Mouse (Mus musculus) MEL (cell line): ENCODE data around the gene Fam129a.

ENCODE experiments used
- CTCF ChIP-seq, 3 experiments: IDR thresholded peaks in 2 of 3; conservative IDR thresholded peaks in 1 of 3; 2 replicates each; pipeline ENCODE4 v1.5.1; 2011 to 2012; ENCODE audit warnings: low read length in 3 of 3, low read depth in 2 of 3, mild to moderate bottlenecking in 2 of 3, improper control_type of control experiment in 1 of 3, inconsistent platforms in 1 of 3, mixed read lengths in 1 of 3, moderate library complexity in 1 of 3; ENCODE audit not compliant: control insufficient read depth in 1 of 3, insufficient read depth in 1 of 3, poor library complexity in 1 of 3, severe bottlenecking in 1 of 3
- HCFC1 ChIP-seq: IDR thresholded peaks from 2 replicates; pipeline ENCODE4 v1.6.1; 2012; ENCODE audit warnings: low read depth, mild to moderate bottlenecking, inconsistent platforms, low read length, improper control_type of control experiment, moderate library complexity
- MAFK ChIP-seq: IDR thresholded peaks from 2 replicates; pipeline ENCODE4 v1.6.1; 2011; ENCODE audit warnings: low read depth, mild to moderate bottlenecking, low read length, improper control_type of control experiment, borderline replicate concordance
- MEF2A ChIP-seq: IDR thresholded peaks from 2 replicates; pipeline ENCODE4 v1.6.1; 2014; ENCODE audit warnings: low read depth, mild to moderate bottlenecking, inconsistent platforms, low read length, improper control_type of control experiment; ENCODE audit not compliant: poor library complexity, insufficient replicate concordance, severe bottlenecking; ENCODE audit errors: extremely low read depth
- NRF1 ChIP-seq: IDR thresholded peaks from 2 replicates; pipeline ENCODE4 v1.6.1; 2014; ENCODE audit warnings: low read depth, mild to moderate bottlenecking, inconsistent platforms, low read length, improper control_type of control experiment, moderate library complexity; ENCODE audit not compliant: poor library complexity, insufficient read depth, severe bottlenecking
- POLR2AphosphoS2 ChIP-seq: IDR thresholded peaks from 2 replicates; pipeline ENCODE4 v1.6.1; 2011; ENCODE audit warnings: low read length, improper control_type of control experiment
- TCF12 ChIP-seq: IDR thresholded peaks from 2 replicates; pipeline ENCODE4 v1.6.1; 2014; ENCODE audit warnings: low read depth, mild to moderate bottlenecking, inconsistent platforms, low read length, improper control_type of control experiment, moderate library complexity
- ZKSCAN1 ChIP-seq: IDR thresholded peaks from 2 replicates; pipeline ENCODE4 v1.6.1; 2012; ENCODE audit warnings: low read depth, mild to moderate bottlenecking, inconsistent platforms, low read length, improper control_type of control experiment, moderate library complexity

- TF ChIP-seq CTCF (IDR thresholded peaks at IDR 0.05 in 2 of 3, conservative IDR thresholded peaks at IDR 0.05 in 1 of 3; ENCODE audit: control insufficient read depth in 1 of 3, insufficient read depth in 1 of 3, low read depth in 2 of 3, low read length in 3 of 3, poor library complexity in 1 of 3, severe bottlenecking in 1 of 3) (no peak), TCF12 (no peak), HCFC1 (no peak), POLR2AphosphoS2 (no peak), ZKSCAN1 (no peak), NRF1 (no peak), MEF2A (no peak), MAFK (no peak)
Observed at GRCm38 (mm10) chr1:151581977-151582376, 11.0 kb downstream of the Fam129a start.
